Mouse (Mus musculus): ENCODE data around the gene Tmprss11g. TPM values are rescaled to one million over a fixed set of nuclear protein-coding genes. Genes with fewer than 3 reads are reported as not detected.

Gene Tmprss11g
- polyA plus RNA-seq, 1 experiment from 2014 or later = not detected

- H3K4me1 ChIP-seq (replicated peaks; ENCODE audit: control insufficient read depth, insufficient read depth, low read length) = no peaks in the 10 kb centered on the region
- H3K9ac ChIP-seq (ENCODE audit: low read depth, low read length) = no peak within 1 kb of the TSS
- 84% methylated on average over 4 of the region's 4 CpGs for WGBS
These were observed 49.5 kb downstream of the Tmprss11g start, which contains the start of gene Tmprss11a for GRCm38 (mm10) chr5:86468890-86469289. Gene Tmprss11a, minus strand, starts transcription at chr5:86468990.

GRCm38 (mm10) chr5:86439306-86439705 is 79.1 kb downstream of the Tmprss11g start:
- no peak overlapping the region for H3K4me2 ChIP-seq (replicated peaks; ENCODE audit: low read depth, low read length)
- no peaks in the 10 kb centered on the region for H3K4me1 ChIP-seq (replicated peaks; ENCODE audit: control insufficient read depth, insufficient read depth, low read length)
- no peak overlapping the region for H3K9ac ChIP-seq (ENCODE audit: low read depth, low read length)
- no peak overlapping the region for H3K4me3 ChIP-seq (ENCODE audit: low read depth, low read length)
- H3K27me3 ChIP-seq (ENCODE audit: control insufficient read depth, insufficient read depth, low read length) = no peaks in the 10 kb centered on the region
- WGBS = 72% methylated on average over 2 of the region's 2 CpGs
- ATAC-seq (ENCODE audit: low FRiP score) = no peak
- H3K36me3 ChIP-seq (ENCODE audit: control insufficient read depth, insufficient read depth, low read length) = no peaks in the 10 kb centered on the region
- no peaks in the 10 kb centered on the region for H3K9me3 ChIP-seq (ENCODE audit: control insufficient read depth, low read length)
- H3K27ac ChIP-seq (ENCODE audit: low read depth, low read length) = no peak overlapping the region
- no peak for DNase-seq (ENCODE audit: low spot score)

More at GRCm38 (mm10) chr5:86468890-86469289, 49.5 kb downstream of the Tmprss11g start, which contains the start of gene Tmprss11a:
- no peaks in the 10 kb centered on the region for H3K9me3 ChIP-seq (ENCODE audit: control insufficient read depth, low read length)
- H3K27ac ChIP-seq (ENCODE audit: low read depth, low read length) = no peak within 1 kb of the TSS
- no peak within 1 kb of the TSS for H3K4me3 ChIP-seq (ENCODE audit: low read depth, low read length)
- no peaks in the 10 kb centered on the region for H3K36me3 ChIP-seq (ENCODE audit: control insufficient read depth, insufficient read depth, low read length)
- no peaks in the 10 kb centered on the region for H3K27me3 ChIP-seq (ENCODE audit: control insufficient read depth, insufficient read depth, low read length)
- no peak within 1 kb of the TSS for H3K4me2 ChIP-seq (replicated peaks; ENCODE audit: low read depth, low read length)
- no peak for DNase-seq (ENCODE audit: low spot score)
- no peak for ATAC-seq (ENCODE audit: low FRiP score)

- H3K27ac ChIP-seq (ENCODE audit: low read depth, low read length) = no peak overlapping the region
- no peaks in the 10 kb centered on the region for H3K36me3 ChIP-seq (ENCODE audit: control insufficient read depth, insufficient read depth, low read length)
- H3K4me1 ChIP-seq (replicated peaks; ENCODE audit: control insufficient read depth, insufficient read depth, low read length) = no peaks in the 10 kb centered on the region
- no peak overlapping the region for H3K4me2 ChIP-seq (replicated peaks; ENCODE audit: low read depth, low read length)
- no peaks in the 10 kb centered on the region for H3K9me3 ChIP-seq (ENCODE audit: control insufficient read depth, low read length)
- no peak overlapping the region for H3K9ac ChIP-seq (ENCODE audit: low read depth, low read length)
- 0 out of 2 replicates have a peak, but pooled peaks have one; percentile 21 for ATAC-seq (ENCODE audit: low FRiP score)
- DNase-seq (ENCODE audit: low spot score) = no peak
- H3K27me3 ChIP-seq (ENCODE audit: control insufficient read depth, insufficient read depth, low read length) = no peaks in the 10 kb centered on the region
- H3K4me3 ChIP-seq (ENCODE audit: low read depth, low read length) = no peak overlapping the region
These were observed 79.9 kb downstream of the Tmprss11g start for GRCm38 (mm10) chr5:86438548-86438947.

Other genes starting within 250 kb of the Tmprss11g start
- gene Tmprss11c, start 229.3 kb downstream of the Tmprss11g start, polyA plus RNA-seq (2014; fragmentation: Nextera tagmentation; extraction: Ambion mirVana) = not detected in 2 replicates
- 0.08 TPM in 1 of 2 replicates, not detected in the other for gene Tmprss11d, start 145.2 kb downstream of the Tmprss11g start, polyA plus RNA-seq (2014; fragmentation: Nextera tagmentation; extraction: Ambion mirVana)
- gene Tmprss11a, start 49.6 kb downstream of the Tmprss11g start, polyA plus RNA-seq (2014; fragmentation: Nextera tagmentation; extraction: Ambion mirVana) = not detected in 2 replicates
- gene Tmprss11f, start 113.8 kb upstream of the Tmprss11g start, polyA plus RNA-seq (2014; fragmentation: Nextera tagmentation; extraction: Ambion mirVana) = not detected in 2 replicates
- gene Tmprss11b, start 157.8 kb upstream of the Tmprss11g start, polyA plus RNA-seq (2014; fragmentation: Nextera tagmentation; extraction: Ambion mirVana) = not detected in 2 replicates
- not detected in 2 replicates for gene Tmprss11e, start 227.2 kb upstream of the Tmprss11g start, polyA plus RNA-seq (2014; fragmentation: Nextera tagmentation; extraction: Ambion mirVana)